Mouse (Mus musculus): ENCODE results near the gene Rorb. TPM values are rescaled to one million over a fixed set of nuclear protein-coding genes. Genes with fewer than 3 reads are reported as not detected.

Gene Rorb
- polyA plus RNA-seq, 1 experiment from 2014 or later, result 19.7 TPM

DNA sequence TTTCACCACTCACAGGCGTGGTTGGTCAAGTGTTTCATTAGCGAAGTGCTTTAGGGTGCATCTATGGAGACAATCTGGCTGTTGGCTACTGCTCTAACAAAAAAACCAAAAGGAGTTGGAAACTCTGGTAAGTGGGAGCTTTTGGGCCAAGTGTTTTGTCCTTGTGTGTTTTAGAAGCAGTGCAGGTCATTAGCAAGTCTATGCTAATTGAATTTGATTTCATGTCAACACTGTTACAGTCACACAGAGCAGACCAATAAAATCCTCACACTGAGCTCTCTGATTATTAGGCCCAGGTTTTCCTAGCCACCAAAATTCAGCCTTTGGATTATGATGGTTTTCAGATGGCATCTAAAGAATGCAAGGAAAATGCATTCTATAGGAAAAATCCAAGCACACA is 70.2 kb downstream of the Rorb start:
- H3K4me1 ChIP-seq (replicated peaks; ENCODE audit: control insufficient read depth, insufficient read depth, low read length), result 0 out of 2 replicates have a peak, but pooled peaks cover 5% of the 10 kb centered on the region
- H3K4me3 ChIP-seq (replicated peaks; ENCODE audit: low read length), result no peak overlapping the region
- 31% methylated on average over 2 of the region's 2 CpGs for WGBS
- H3K9me3 ChIP-seq (ENCODE audit: control insufficient read depth, low read length), result no peaks in the 10 kb centered on the region
- no peaks in the 10 kb centered on the region for H3K36me3 ChIP-seq (ENCODE audit: control insufficient read depth, insufficient read depth)
- H3K4me2 ChIP-seq (ENCODE audit: low read length), result no peak overlapping the region
- no peak overlapping the region for H3K27ac ChIP-seq (ENCODE audit: low read length)
- ATAC-seq, result peak; percentile 73
- no peak overlapping the region for H3K9ac ChIP-seq (replicated peaks; ENCODE audit: low read depth, low read length)
- no peaks in the 10 kb centered on the region for H3K27me3 ChIP-seq (replicated peaks; ENCODE audit: control insufficient read depth, insufficient read depth, low read length)

DNA sequence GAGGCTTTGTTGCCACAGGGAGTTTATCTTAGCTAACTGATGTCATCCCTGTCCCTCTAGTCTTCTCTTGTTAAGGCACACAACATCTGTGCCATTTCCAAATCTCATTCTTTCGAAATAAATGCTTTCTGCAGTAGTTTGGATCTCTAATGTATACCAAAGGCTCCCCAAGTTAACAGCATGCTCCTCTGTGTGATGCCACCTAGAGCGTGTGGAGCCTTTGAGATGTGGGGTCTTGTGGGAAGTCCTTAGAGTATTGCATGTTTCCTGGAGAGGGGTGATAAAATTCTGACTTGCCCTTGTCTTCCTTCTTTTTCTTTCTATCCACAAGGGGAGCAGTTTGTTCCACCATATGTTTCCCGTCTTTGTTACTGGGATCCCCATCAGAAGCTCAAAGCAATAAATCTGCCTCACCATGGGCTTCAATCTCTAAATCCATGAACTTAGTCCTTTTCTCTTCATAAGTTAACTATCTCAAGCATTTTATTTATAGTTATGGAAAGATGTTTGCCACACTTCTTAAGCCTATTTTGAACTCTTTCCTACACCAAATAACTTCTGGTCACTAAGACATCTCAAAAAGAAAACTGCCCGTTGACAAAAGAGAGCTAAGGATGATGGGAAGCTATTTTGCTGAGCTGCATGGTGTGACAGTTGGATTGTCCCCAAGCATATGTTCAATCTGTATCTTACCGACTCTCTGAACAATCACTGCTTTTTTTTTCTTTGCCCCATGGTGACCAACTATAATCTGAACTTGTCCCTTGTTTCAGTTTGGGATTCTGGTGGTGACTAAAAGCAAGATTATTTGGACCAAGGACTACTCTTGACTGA is 76.3 kb downstream of the Rorb start:
- no peak for ATAC-seq
- Histone ChIP-seq H3K4me3 (replicated peaks; ENCODE audit: low read length) (no peak overlapping the region), H3K27ac (ENCODE audit: low read length) (no peak overlapping the region), H3K27me3 (replicated peaks; ENCODE audit: control insufficient read depth, insufficient read depth, low read length) (no peaks in the 10 kb centered on the region), H3K9me3 (ENCODE audit: control insufficient read depth, low read length) (no peaks in the 10 kb centered on the region), H3K4me2 (ENCODE audit: low read length) (no peak overlapping the region), H3K36me3 (ENCODE audit: control insufficient read depth, insufficient read depth) (no peaks in the 10 kb centered on the region), H3K4me1 (replicated peaks; ENCODE audit: control insufficient read depth, insufficient read depth, low read length) (no peaks in the 10 kb centered on the region), H3K9ac (replicated peaks; ENCODE audit: low read depth, low read length) (no peak overlapping the region)
- 89% methylated on average over 5 of the region's 5 CpGs for WGBS

DNA sequence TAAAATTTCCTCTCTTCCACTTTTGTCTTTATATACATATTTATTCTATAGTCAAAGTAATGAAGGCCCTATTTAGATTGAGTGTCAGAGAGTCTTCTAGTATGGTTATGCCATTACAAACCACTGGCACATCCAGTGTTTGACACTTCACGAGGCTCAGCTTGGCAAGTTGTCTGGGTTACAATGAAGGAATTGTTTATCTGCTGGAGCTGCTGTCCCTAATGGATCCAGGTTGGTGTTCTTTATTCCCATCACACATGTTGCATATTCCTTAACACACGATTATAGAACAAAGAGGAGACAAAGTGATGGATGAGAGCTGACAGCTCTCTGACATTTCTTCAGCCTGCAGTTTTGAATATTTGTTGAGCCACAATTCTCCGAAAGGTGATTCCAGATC is 77.0 kb downstream of the Rorb start:
- H3K9ac ChIP-seq (replicated peaks; ENCODE audit: low read depth, low read length), result no peak overlapping the region
- no peaks in the 10 kb centered on the region for H3K27me3 ChIP-seq (replicated peaks; ENCODE audit: control insufficient read depth, insufficient read depth, low read length)
- no peak overlapping the region for H3K4me3 ChIP-seq (replicated peaks; ENCODE audit: low read length)
- no peaks in the 10 kb centered on the region for H3K36me3 ChIP-seq (ENCODE audit: control insufficient read depth, insufficient read depth)
- ATAC-seq, result no peak
- H3K4me2 ChIP-seq (ENCODE audit: low read length), result no peak overlapping the region
- no peaks in the 10 kb centered on the region for H3K9me3 ChIP-seq (ENCODE audit: control insufficient read depth, low read length)
- 80% methylated on average over 3 of the region's 3 CpGs for WGBS
- no peak overlapping the region for H3K27ac ChIP-seq (ENCODE audit: low read length)
- no peaks in the 10 kb centered on the region for H3K4me1 ChIP-seq (replicated peaks; ENCODE audit: control insufficient read depth, insufficient read depth, low read length)

DNA sequence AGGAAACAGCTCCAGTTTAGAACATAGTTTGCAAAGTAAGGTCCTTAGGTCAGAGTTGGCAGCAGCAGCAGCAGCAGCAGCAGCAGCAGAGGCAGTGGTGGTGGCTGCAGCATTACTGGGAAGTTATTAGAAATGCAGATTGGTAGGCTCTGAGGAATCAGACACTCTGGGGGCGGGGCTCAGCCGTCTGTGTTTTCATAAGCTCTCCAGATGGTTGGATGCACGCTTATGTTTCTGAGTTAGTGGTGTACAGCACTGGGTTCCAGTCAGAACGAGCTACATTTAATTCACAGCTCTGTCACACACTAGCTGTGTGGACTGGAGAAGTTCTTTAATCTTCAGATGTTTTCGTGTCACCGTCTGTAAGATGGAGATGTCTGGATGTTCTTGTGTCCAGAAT is 105.9 kb downstream of the Rorb start:
- ATAC-seq, result peak; percentile 99
- Histone ChIP-seq H3K4me2 (ENCODE audit: low read length) (no peak overlapping the region), H3K4me3 (replicated peaks; ENCODE audit: low read length) (no peak overlapping the region), H3K9me3 (ENCODE audit: control insufficient read depth, low read length) (no peaks in the 10 kb centered on the region), H3K36me3 (ENCODE audit: control insufficient read depth, insufficient read depth) (no peaks in the 10 kb centered on the region), H3K27ac (ENCODE audit: low read length) (peak overlapping the region; percentile 41; the same call in 1 of the 2 replicates), H3K4me1 (replicated peaks; ENCODE audit: control insufficient read depth, insufficient read depth, low read length) (peaks cover 14% of the 10 kb centered on the region), H3K27me3 (replicated peaks; ENCODE audit: control insufficient read depth, insufficient read depth, low read length) (no peaks in the 10 kb centered on the region), H3K9ac (replicated peaks; ENCODE audit: low read depth, low read length) (no peak overlapping the region)
- 25% methylated on average over 6 of the region's 6 CpGs for WGBS

DNA sequence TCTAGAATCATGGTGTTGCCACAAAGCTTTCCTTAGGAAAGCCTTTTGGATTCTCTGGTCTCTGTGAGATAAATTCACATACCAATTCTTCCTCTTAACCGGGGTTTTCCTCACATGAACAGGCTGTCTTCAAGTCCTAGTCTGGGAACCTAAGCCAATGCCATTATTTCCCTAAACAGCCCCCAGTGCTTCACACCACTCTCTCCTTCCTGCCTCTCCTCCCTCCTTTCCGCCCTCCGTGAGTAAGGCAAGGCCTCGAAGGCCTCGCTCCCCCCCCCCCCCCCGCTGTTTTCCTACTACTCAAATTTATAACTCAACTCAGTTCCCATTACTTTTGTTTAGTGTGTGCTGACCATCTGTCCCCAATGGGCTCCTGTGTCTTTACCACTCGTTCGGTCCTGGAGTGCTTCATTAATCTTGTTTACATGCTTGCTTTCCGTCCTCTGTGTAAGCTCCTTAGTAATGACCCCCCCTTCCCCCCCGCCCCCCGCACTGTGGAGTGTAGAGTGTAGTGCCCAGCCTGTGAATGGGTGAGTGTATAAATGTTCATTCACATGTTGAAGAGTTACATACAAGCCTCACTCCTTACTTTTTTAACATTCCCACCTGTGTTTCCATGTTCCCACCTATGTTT is 106.9 kb downstream of the Rorb start:
- Histone ChIP-seq H3K4me3 (replicated peaks; ENCODE audit: low read length) (no peak overlapping the region), H3K9ac (replicated peaks; ENCODE audit: low read depth, low read length) (no peak overlapping the region), H3K9me3 (ENCODE audit: control insufficient read depth, low read length) (no peaks in the 10 kb centered on the region), H3K4me1 (replicated peaks; ENCODE audit: control insufficient read depth, insufficient read depth, low read length) (peaks cover 14% of the 10 kb centered on the region), H3K27ac (ENCODE audit: low read length) (no peak overlapping the region), H3K4me2 (ENCODE audit: low read length) (no peak overlapping the region), H3K27me3 (replicated peaks; ENCODE audit: control insufficient read depth, insufficient read depth, low read length) (no peaks in the 10 kb centered on the region), H3K36me3 (ENCODE audit: control insufficient read depth, insufficient read depth) (no peaks in the 10 kb centered on the region)
- peak; percentile 28; the same call in 1 of the 2 replicates for ATAC-seq
- 28% methylated on average over 9 of the region's 11 CpGs for WGBS

DNA sequence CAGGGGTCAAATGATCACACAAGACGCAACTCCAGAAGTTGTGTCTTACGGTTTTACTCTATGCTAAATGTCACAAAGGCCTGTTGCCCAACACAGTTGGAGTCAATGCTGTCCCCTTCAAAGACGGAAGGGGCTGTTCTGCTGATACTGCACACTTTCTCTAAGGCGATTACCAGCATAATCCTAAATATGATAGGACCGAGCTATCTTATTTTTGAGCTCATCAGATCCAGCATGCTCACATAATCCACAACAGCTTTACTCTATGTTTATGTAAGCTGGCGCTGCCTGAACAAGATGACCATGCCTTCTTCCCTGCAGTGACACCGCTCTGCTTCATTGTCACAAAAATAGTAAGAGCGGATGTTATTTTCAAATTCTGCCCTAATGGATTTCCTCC is 112.0 kb downstream of the Rorb start:
- no peak overlapping the region for H3K4me3 ChIP-seq (replicated peaks; ENCODE audit: low read length)
- no peaks in the 10 kb centered on the region for H3K36me3 ChIP-seq (ENCODE audit: control insufficient read depth, insufficient read depth)
- H3K4me2 ChIP-seq (ENCODE audit: low read length), result no peak overlapping the region
- H3K9ac ChIP-seq (replicated peaks; ENCODE audit: low read depth, low read length), result no peak overlapping the region
- ATAC-seq, result no peak
- H3K9me3 ChIP-seq (ENCODE audit: control insufficient read depth, low read length), result no peaks in the 10 kb centered on the region
- peaks cover 5% of the 10 kb centered on the region; the same call in 1 of the 2 replicates for H3K4me1 ChIP-seq (replicated peaks; ENCODE audit: control insufficient read depth, insufficient read depth, low read length)
- 92% methylated on average over 8 of the region's 8 CpGs for WGBS
- H3K27ac ChIP-seq (ENCODE audit: low read length), result no peak overlapping the region
- H3K27me3 ChIP-seq (replicated peaks; ENCODE audit: control insufficient read depth, insufficient read depth, low read length), result no peaks in the 10 kb centered on the region

DNA sequence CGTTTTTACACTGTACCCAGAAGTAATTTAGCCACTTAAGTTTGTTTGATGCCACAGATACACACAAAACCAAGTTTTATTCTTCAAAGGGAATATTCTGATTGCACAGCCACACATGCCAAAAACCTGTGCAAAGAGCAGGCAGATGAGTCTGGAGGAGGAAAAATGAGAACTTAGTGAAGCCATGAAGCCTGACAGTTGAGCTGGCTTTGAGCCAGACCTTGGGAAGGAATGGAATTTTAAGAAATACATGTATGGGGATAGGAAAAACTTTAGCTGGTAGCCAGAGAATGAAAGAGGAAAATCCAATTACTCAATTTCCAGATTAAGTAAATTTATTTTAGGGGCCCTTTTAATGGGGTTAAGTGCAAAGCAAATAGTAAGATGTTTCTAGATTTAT is 113.3 kb downstream of the Rorb start:
- H3K9me3 ChIP-seq (ENCODE audit: control insufficient read depth, low read length), result no peaks in the 10 kb centered on the region
- whole genome bisulfite sequencing, result 78% methylated on average over 1 of the region's 1 CpGs

DNA sequence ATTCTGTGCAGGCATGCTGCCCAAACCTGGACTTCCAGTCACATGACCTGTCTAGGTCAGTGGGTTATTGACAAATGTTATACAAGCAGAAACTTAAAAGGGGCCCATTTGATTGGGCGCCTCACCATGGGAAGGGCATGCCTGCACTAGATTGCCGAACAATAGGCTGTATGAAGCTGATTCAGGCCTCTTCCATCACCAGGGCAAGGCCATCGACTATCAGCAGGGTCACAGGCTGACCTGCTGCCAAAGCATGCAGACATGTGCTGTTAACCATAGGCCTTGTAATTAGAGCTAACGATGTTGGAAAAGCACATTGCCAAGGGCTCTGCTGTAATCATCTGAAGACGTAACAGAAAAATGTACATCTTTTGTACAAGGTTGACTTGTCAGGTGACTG is 131.0 kb downstream of the Rorb start:
- no peak overlapping the region for H3K4me2 ChIP-seq (ENCODE audit: low read length)
- no peak overlapping the region for H3K27ac ChIP-seq (ENCODE audit: low read length)
- H3K36me3 ChIP-seq (ENCODE audit: control insufficient read depth, insufficient read depth), result 0 out of 2 replicates have a peak, but pooled peaks cover 2% of the 10 kb centered on the region
- H3K9me3 ChIP-seq (ENCODE audit: control insufficient read depth, low read length), result no peaks in the 10 kb centered on the region
- H3K4me3 ChIP-seq (replicated peaks; ENCODE audit: low read length), result no peak overlapping the region
- no peaks in the 10 kb centered on the region for H3K27me3 ChIP-seq (replicated peaks; ENCODE audit: control insufficient read depth, insufficient read depth, low read length)
- H3K4me1 ChIP-seq (replicated peaks; ENCODE audit: control insufficient read depth, insufficient read depth, low read length), result no peaks in the 10 kb centered on the region
- no peak for ATAC-seq
- no peak overlapping the region for H3K9ac ChIP-seq (replicated peaks; ENCODE audit: low read depth, low read length)
- 41% methylated on average over 5 of the region's 5 CpGs for WGBS

More for the DNA sequence above, 113.3 kb downstream of the Rorb start:
- ATAC-seq, result no peak
- H3K27me3 ChIP-seq (replicated peaks; ENCODE audit: control insufficient read depth, insufficient read depth, low read length), result no peaks in the 10 kb centered on the region
- H3K36me3 ChIP-seq (ENCODE audit: control insufficient read depth, insufficient read depth), result no peaks in the 10 kb centered on the region
- no peak overlapping the region for H3K4me2 ChIP-seq (ENCODE audit: low read length)
- H3K4me3 ChIP-seq (replicated peaks; ENCODE audit: low read length), result no peak overlapping the region
- no peak overlapping the region for H3K9ac ChIP-seq (replicated peaks; ENCODE audit: low read depth, low read length)
- H3K27ac ChIP-seq (ENCODE audit: low read length), result no peak overlapping the region
- peaks cover 5% of the 10 kb centered on the region; the same call in 1 of the 2 replicates for H3K4me1 ChIP-seq (replicated peaks; ENCODE audit: control insufficient read depth, insufficient read depth, low read length)

DNA sequence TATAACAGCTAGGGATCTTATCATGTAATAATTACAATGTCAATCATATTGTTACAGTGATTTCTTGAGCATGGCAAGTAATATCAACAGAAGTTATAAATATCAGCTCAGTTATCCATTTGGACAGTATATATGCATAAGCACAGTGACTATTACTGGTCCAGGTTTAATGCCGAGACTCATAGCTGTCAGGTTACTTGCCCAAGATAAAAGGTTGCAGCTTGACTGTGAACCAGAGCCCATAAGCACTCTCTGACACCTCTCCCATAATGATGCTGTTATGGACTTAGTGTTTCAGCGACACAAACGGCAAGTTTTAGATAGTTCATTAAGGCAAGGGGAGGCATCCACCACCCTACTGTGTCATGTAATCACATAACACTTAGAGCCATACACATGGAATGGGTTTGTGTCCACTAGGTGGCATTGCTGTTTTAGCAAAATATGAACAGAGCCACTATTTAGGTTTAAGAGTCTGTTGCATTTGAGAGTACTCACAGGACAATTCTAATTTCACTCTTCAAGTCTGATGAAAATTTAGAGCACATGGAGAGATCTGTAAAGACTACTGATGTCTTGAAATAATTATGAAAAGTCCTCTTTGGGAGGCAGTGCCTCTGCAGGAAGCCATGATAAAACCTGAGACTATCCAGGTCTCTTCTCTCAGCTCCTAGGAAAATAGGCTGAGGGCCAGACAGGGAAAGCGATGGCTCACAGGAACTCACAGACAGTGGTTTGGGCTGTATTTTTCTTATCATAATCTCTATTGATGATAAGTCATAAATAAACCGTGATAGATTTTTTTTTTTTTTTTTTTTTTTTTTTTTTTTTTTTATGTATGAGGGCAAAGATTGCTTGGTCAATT is 136.0 kb downstream of the Rorb start:
- H3K9me3 ChIP-seq (ENCODE audit: control insufficient read depth, low read length), result no peaks in the 10 kb centered on the region
- 53% methylated on average over 5 of the region's 5 CpGs for WGBS
- H3K4me3 ChIP-seq (replicated peaks; ENCODE audit: low read length), result no peak overlapping the region
- no peaks in the 10 kb centered on the region for H3K4me1 ChIP-seq (replicated peaks; ENCODE audit: control insufficient read depth, insufficient read depth, low read length)
- H3K9ac ChIP-seq (replicated peaks; ENCODE audit: low read depth, low read length), result no peak overlapping the region
- H3K36me3 ChIP-seq (ENCODE audit: control insufficient read depth, insufficient read depth), result 0 out of 2 replicates have a peak, but pooled peaks cover 2% of the 10 kb centered on the region
- ATAC-seq, result peak; percentile 91
- no peaks in the 10 kb centered on the region for H3K27me3 ChIP-seq (replicated peaks; ENCODE audit: control insufficient read depth, insufficient read depth, low read length)
- H3K4me2 ChIP-seq (ENCODE audit: low read length), result no peak overlapping the region
- no peak overlapping the region for H3K27ac ChIP-seq (ENCODE audit: low read length)

Measured in forebrain, embryonic 16.5 days (tissue).